Mouse (Mus musculus): ENCODE data around the gene Rpl19.

Gene Rpl19

DNA sequence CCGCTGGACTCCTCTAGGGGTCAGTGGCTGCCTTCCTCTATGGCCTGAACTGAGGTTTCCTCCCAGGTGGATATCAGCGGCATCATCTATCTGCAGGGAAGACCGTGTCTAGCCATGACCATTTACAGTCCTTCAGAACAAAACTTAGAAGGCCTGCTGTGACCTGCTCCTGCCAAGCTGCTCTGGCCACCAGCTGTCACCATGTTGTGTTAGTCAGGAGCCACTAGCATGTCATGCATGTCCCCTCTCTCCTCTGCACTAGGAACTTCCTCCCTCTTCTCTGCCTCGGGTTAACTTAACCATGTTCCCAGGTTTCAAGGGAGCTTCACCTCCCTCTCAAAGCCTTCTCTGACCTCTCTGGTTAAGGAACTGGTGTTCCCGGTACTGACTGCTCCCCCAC is 26.8 kb upstream of the Rpl19 start:
- no peak for DNase-seq

DNA sequence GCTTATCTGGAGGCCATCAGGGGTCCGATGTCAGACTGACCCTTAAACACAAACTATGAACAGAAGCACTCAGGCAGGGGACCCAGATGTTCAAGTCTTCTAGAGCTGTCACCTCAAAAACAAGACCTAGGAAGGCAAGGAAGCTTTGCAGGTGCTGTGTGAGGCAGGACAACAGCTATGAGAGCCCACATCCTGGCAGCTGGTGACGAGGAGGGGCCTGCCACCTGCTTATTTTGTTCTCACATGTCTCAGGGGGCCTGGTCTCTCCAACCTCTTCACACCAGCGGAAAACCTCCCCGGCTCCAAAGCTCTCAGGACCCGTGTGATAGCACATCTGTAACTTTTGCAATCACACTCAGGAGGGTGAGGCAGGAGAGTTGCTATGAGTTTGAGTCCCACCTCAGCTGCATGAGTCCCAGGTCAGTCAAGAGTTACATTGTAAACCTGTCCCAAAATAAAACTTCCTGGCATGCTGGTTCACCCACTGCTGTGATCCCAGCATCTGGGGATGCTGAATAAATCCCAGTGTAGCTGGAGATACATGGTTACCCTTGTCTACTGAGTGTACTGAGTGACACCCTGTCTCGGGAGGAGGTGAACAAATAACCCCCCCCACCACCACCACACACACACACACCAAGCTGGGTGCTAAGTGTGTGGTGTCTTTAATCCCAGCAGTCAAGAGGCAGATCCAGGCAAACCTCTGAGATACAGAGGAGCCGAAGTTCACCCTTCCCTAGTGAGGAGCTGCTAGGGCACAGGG is 26.0 kb upstream of the Rpl19 start:
- DNase-seq = no peak

DNA sequence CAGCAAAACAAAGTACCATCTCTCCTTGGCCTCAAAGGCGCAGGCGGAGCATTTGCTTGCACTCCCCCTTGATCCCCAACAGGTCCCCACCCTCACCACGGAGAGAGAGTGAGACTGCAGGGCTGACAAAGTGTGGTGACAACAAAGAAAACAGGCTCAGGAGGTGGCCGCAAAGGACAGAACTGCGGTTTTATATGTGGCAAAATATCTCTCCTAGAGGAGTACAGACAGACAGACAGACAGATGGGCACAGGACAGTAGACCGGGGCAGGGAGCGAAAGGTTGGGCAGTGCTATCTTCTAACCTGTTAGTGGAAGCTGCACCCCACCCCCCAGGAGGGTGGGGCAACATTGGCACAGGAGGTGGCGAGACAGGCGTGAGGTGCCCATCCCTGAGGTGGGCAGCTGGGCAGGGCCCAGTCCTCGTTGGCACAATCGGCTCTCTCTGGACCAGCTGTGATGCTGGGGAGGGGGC is 25.1 kb upstream of the Rpl19 start:
- no peak for DNase-seq

DNA sequence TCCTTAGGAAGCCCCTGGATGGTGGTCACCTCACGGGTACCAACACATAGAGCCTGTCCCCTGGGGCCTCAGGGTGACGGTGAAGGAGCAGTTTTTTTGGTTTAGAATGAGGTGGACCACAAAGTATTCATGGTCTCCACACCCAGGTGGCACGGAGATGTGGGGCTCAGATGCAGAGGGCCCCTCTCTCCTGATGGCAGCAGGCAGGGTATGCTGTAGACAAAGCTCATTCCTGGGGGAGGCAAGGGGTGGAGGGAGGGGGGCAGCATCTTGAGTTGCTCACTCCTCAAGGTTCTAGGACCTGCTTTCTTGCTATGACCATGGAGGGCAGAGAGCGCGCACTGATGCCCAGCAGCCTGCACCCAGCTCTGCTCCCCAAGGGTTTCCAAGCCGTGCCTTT is 24.5 kb upstream of the Rpl19 start:
- DNase-seq = no peak

DNA sequence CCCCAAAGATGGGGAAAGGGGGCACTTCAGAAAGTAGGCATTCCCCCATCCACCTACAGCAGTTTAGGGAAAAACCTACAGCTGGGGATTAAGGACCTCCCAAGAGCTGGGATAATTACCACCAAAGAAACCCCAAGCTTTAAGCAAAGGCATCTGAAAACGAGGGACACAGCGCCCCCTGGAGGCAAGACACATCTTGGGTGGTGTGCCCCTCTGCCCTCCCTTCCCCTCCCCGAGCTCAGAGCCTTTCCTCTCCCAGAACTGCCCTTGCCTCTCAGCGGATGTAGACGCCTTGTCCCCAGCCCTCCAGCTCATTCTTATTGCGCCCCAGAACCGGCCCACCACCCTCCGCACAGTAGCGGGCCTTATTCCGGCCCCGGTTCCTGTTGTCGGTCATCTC is 23.9 kb upstream of the Rpl19 start:
- peak; percentile 77 for DNase-seq

DNA sequence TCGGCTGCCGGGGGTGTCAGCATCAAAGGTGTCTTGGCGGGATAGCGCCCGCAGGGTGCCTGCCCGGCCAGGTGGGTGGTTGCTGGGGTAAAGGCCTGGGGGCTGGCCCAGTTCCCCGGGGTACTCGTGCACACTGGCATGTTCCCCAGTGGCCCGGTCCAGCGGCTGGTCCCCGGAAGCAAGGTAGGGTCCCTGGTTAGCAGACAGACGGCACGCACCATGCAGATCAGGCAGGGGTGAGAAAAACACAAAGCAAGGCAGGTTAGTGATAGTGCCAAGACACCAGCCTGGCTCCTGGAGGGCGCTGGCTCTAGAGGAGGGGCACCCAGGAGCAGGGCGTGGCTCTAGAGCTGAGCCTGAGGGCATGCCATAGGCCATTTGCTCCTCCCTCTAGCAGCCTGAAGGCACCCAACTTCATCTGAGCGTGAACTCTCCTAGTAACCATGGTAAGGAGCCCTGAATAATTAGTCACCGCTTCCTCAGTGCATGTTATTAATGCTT is 23.3 kb upstream of the Rpl19 start:
- no peak for DNase-seq

DNA sequence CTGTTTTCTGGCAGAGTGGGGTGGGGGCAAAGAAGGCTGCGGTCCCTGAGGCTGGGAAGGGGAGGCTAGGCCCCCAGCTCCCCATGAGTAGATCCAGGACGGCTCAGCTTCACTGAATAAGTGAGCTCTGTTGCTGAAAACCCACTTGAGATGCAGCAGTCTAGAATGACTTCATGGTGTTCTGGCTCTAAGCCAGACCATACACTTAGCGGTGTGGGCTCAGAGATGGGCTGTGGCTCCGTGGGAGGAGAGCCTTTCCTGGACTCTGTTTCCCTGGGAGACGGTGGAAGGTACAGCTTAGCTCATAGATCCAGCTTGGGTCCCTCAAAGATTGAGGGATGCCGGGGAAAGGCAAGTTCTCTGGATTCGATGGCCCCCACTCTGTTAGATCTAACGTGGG is 22.3 kb upstream of the Rpl19 start:
- DNase-seq = no peak

DNA sequence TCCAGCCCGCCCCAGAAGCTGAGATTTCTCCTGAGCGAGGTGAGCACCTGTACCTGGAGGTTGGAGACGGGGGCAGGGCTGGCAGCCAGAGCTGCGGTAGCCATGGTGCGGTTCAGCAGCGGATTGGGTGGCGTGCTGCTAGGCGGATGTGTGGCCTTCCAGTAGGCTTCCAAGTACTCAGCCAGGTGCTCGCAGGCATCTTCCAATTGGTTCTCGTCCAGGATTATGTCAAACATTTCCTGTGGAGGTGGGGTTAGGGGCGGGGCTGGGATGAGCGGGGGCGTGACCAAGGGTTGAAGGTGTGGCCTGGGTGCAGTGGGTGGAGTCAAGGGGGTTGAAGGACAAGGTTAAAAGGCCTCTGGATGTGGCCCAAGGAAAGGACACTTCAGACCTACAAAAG is 21.4 kb upstream of the Rpl19 start:
- DNase-seq = no peak

DNA sequence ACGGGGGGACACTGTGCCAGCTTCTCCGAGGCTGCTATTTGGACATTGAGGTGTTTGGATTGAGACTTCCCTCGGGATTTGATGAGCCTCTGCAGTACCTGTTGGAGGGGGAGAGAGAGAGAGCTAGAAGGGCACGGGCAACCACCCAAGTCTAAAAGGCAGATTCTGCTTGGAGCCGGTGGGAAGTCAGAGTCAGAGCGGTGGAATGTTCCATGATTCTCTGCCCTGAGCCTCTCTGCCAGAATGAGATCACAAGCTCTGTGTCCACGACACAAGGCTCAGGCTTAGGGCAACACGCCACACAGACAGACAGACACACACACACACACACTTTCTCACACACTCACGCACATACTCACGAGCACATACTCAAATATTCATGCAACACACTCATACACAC is 20.8 kb upstream of the Rpl19 start:
- no peak for DNase-seq

DNA sequence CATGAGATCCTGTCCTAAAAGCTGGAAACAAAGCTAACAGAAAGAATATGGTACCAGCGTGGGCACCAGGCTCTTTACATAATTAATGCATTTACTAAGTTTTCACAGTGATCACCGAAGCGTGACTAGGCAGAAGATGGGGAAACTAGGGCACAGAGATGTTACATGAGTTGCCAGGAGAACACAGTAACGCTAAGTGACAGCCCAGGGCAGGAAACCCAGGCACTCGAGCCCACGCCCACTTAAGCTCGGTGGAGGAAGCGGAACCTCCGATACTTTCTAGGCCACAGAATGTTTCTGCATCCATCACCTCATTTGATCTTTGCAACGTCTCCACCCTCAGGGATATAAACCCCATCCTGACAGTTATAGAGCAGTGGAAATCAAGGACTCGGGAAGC is 18.4 kb upstream of the Rpl19 start:
- DNase-seq = no peak

DNA sequence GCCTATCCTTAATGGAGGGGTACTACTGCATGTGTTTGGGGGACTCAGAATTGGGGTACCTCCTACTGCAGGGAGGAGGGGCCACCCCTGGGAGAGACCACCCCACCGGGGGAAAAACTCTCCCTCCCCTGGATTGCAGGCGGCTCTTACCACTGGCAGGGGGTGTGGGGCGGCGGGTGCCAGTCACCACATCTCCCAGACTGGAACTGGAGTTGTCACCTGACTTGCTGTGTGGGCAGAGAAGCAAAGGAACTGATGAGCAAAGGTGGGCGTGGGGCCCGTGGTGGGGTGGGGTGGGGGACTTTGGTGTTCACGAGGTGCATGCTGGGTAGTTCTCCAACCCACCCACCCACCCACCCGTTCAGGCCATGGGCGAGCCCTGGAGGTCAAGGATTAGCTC is 14.8 kb upstream of the Rpl19 start:
- DNase-seq = no peak

DNA sequence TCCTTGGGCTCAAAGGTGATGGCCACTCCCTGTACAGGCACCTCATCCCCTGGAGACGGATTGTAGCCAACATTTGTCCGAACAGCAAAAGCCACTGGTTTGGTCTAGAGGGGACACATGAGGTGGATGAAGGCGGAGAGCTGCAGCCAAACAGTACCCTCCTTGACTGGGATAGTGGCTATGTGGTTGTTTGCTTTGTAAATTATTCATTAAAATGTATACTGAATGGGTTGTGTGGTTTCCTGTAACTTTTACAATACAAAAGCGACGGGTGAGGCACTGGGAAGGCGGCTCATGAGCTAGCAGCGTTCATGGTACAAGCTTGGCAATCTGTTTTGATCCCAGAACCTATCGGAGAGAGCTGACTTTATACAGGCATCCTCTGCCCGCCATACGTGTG is 13.7 kb upstream of the Rpl19 start:
- no peak for DNase-seq

DNA sequence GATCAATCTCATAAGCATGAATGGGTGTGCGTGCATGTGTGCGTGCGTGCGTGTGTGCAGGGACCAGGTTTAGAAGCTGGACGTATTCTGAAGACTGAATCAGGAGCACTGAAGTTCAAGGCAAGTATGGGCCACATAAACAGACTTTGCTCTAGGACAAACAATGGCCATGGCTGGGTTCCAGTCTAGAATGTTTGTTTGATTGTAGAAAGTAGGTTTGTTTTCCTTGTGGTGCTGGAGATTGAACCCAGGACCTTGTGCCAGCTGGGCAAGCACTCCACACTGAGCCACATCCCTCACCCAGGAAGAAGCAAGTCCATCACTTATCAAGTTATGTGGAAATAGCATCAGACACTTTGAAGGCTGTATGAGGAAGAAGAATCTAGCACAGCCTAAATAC is 10.3 kb upstream of the Rpl19 start:
- DNase-seq = no peak

DNA sequence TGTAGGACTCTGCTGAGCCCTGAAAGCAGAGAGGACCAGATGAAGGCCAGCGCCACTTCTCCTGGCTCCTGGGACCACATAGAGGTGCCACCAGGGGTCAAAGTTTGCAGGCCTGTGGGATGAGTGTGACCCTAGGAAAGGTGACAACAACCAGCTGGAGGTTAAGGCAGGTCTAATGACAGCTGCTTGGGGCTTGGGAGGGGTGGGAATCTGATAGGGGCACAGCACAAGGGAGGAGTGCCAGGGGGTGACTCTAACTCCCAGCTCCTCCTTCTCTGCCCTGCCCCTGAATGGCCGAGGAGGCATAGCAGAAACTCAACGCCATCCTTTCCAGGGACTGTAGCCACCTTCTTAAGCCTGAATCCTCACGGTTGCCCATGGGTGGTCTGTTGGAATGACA is 9.7 kb upstream of the Rpl19 start:
- DNase-seq = no peak

DNA sequence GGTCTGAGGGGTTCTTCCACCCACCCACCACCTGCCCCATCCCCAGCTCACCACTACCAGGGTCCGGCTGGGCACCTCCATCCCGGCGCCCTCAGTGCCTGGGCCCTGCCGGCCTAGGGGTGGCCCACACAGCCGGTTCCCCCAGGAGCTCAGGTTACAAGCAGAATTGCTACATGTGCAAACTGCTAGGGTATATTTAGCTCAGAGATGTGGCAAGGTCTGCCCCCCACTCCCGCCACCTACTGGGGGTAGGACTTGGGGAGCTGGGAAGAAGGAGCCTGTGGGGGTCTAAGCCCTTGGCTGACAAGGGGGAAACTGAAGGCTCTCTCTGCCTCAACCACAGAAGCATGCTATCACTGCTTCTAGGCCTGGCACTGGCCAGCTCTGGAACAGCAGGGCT is 8.3 kb upstream of the Rpl19 start:
- DNase-seq = no peak

DNA sequence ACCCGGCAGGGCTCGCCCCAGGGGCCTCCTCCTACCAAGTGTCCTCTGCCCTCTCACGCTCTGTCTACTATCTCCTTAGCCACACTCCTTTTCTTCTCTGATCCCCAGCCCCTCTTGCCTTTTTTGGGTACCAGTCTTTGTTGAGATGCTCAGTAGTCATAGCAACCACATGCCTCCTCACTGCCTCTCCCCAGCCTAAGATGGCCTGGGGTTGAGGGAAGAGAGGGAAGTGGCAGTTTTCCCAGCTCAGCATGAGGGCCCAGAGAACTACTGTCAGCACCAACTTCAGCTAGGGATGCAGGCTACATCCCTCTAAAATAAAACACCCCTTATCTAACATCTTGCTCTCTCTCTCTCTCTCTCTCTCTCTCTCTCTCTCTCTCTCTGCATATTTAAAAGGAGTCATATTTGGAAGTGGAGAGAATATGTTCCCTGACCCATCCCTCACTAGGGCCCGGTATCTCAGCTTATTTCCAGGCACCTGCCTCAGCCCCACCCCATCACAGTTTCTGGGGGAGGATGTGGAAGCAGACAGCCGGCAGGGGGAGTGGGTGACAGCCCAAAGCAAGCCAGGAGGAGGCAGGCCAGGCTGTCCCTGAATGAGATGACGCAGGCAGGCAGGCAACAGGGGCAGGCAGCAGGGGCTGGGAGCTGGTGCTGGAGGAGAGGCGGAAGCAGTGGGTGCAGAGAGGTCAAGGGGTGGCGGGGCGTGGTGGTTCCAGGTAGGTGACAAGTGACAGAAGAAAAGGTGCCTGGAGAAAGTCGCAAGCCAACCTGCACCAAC is 7.5 kb upstream of the Rpl19 start:
- no peak for DNase-seq

DNA sequence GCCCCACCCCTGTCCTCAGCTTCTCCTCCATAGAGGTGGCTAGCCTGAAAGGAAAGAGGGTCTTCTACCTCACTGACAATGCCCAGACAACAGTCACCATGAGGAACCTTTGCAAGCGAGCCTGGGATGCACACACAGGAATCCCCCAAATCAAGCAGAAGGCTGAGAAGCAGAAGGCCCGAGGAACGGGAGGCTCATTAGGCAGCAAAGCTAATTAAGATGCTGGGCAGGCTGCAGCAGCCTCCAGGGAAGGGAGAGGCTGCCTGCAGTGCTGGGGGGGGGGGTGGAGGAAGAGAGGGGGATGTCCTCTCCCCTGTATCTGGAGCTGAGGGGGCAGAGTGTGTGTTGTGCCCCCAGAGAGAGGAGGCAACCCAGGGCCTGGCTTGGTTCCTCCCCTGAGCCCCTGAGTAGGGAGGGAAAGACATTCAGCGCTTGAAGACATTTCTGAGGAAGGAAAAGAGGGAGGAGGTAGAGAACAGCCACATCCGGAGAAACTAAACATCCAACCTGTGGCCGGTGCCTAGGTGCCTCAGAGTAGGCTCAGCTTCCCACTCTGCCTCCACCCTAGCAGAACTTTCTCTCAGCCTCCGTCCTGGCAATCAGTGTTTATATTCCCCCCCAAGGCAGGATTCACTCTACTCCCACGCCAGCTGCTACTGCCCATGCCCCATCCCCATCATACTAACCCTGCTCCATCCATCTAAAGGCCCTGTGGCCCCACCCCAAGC is 6.5 kb upstream of the Rpl19 start:
- DNase-seq = no peak

DNA sequence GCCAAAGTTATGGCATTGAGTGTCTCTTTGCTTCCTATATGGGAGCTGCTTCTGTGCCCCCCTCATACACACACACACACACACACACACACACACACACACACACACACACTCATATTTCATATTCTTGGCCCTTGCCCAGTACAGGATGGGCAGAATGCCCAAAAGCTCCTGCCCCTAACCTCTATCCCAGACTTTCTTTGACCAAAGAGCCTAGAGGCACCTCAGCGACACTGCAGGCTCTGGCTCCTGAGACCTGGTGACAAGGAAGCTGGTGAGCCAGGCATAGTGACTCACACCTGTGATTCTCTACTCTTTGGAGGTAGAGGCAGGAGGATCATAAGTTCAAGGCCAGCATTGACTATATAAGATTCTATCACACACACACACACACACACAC is 5.8 kb upstream of the Rpl19 start:
- DNase-seq = no peak

DNA sequence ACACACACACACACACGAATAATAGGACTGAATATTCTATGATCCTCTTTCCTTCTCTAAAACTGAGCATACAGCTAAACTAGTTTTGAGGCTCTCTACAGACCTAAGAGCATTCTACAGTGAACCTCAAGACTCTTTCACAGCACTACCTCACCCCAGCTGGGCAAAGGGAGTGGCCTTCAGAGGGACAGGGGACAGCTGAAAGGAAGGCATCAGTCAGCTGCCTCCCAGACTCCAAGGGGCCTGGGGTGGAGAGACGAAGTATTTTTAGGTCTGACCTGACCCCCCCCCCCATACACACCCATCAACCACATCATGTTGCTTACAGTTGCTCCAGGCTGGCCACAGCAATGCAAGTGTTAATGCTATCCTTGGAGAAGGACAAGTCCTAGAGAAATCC is 5.4 kb upstream of the Rpl19 start:
- DNase-seq = no peak

DNA sequence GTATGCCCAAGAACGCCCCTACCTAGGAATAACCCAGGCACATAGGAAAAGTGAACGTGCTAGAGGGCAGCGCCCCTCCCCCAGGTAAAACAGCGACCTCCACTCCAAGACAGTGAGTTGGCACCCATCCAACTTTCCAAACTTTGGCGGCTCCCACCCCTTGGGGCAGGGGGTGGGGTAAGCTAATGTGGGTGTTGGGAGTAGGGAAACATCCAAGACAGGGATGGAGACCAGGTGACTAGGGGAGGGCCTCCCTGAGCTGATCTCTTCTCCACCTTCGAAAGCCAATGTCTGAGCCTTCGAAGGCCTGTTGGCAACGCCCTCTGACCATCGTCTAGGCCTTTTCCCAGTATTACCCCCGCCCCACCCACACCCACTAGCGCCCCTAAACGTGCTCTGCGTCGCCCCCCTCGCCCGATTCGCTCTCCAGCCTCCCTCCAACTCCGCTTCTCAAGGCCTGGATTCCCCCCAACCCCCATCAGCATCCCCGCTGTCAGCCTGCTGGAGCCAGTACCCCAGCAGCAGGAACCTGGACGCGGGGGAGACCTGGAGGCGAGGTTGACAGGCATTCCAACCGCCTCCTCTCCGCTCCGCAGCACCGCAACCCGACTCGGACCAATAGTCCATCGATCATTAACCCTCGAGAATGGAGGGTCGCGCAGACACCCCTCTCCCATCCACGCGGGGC is 4.8 kb upstream of the Rpl19 start:
- DNase-seq = peak; percentile 69

DNA sequence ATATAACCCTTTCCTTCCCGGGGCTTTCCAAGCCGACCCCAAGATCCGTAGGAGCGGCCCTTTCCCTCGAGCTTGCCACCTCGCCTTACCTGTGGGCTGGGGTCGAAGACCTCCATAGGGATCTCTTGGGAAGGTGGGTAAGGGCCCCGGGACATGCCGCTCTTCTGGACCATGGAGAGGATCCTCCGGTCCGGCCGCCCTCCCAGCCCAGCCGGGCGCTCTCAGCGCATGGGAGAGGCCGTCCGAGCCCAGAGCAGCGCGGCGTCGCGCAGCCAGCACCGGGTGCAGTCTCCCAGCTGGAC is 4.3 kb upstream of the Rpl19 start:
- DNase-seq = no peak

DNA sequence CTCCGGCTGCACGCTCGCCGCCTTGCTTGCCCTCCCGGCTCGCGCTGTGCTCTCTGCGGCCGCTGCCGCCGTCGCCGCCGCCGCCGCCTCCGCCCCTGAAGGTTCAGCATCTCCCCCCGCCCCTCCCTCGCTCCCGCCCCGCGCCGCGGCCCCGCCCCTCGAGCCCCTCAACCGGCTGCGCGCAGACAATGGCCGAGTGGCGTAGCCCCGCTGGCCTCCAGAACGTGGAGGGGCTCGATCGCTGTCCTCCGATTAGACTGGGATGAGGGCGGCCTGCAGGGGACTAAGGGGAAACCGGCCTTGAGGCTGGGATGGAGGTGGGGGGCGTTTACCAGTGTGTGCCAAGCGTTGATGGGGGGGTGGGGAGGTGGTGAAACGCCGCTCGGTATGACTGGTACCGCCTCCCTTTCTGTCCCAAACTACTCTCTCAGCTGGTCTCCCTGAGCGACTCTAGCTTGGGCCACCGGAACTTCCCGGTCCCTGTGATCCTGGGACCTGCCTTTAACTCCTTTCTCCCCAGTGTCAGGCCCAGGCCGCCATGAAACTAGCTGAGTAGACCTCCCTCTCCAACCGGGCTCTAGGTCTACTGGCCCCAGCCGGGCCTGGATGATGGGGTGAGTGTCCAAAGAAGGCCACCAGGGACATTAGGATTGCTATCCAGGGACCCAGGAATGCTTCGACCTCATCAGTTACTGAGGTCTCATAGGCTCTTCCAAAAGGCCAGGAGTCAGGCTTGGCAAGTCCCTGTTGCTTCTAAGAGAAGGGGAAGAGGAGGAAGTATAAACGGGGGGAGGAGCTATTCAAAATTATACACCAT is 3.7 kb upstream of the Rpl19 start, which contains the start of gene Cacnb1:
TSS of gene Cacnb1 (minus strand) at position 480 of the 817 bp plus-strand sequence.
- DNase-seq = peak; percentile 60
